Mouse (Mus musculus): ENCODE measurements around the gene Abcb9. TPM values are rescaled to one million over a fixed set of nuclear protein-coding genes. Genes with fewer than 3 reads are reported as not detected.
A peak's percentile ranks its signal among the peaks of the same experiment; 100 is the strongest.

Gene Abcb9
- polyA plus RNA-seq, 1 experiment: 34.7 TPM

GRCm38 (mm10) chr5:124032001-124032508 is 63.5 kb downstream of the Abcb9 start, which contains the start of gene Vps37b:
Gene Vps37b, minus strand, starts transcription at chr5:124032270.
- Histone ChIP-seq H3K4me3 (replicated peaks; ENCODE audit: insufficient read depth, low read depth, low read length) (peak within 1 kb of the TSS; percentile 93), H3K27me3 (ENCODE audit: control insufficient read depth, insufficient read depth, low read length) (no peaks in the 10 kb centered on the region), H3K4me1 (ENCODE audit: control insufficient read depth, insufficient read depth, low read length) (peaks cover 15% of the 10 kb centered on the region), H3K27ac (ENCODE audit: insufficient read depth, low read length) (peak within 1 kb of the TSS; percentile 86)
- TF ChIP-seq CTCF (IDR thresholded peaks at IDR 0.05; ENCODE audit: borderline replicate concordance, insufficient read depth, low read depth, low read length) (no peak), POLR2A (IDR thresholded peaks at IDR 0.05; ENCODE audit: borderline replicate concordance, insufficient read depth, low read length) (peak; percentile 88)
- under 1% methylated on average over 52 of the region's 52 CpGs for WGBS
- DNase-seq: peak; percentile 92 to 94

DNA sequence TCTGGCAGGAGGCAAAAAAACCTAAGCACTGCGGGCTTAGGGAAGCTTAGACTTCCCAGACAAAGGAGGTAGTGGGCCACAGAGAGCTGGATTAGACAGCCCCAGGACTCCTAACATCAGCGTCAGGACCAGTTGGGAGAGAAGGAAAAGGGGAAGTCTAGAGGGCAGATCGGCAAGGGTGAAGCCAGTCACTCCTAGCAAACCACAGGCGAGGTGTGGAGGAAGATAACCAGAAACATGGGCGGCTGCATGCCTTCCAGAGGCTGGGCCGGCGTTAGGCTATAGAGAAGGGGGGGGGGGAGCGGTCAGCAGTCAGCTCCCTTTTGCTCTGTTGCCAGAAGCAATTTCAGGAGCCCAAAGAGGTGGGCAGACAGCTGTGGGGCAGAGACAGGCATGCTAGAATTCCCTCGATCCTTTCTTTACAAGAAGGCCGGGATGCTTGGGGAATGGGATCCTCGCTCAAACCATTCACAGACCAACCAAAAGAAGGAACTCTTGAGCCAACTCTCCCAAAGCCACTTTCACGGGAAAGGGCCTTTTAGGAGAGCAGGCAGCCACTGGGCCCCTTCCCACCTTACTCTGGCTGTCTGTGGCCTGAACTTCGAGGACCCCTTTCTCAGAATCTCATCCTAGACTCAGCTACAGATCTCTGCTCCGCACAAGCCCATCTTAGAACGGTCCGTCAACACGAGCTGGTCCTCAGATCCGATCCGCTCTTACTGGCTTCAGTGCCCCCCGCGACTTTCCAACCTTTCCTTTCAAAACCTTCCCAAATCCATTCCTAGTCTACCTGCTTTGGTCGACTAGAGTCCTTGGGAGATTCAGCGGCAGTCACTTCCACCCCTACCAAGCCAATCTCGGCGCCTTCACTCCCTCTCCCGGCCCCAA is 64.3 kb downstream of the Abcb9 start:
- WGBS: under 1% methylated on average over 25 of the region's 26 CpGs
- H3K27me3 ChIP-seq (ENCODE audit: control insufficient read depth, insufficient read depth, low read length): no peaks in the 10 kb centered on the region
- H3K4me3 ChIP-seq (replicated peaks; ENCODE audit: insufficient read depth, low read depth, low read length): peak overlapping the region; percentile 93
- H3K4me1 ChIP-seq (ENCODE audit: control insufficient read depth, insufficient read depth, low read length): peaks cover 18% of the 10 kb centered on the region
- H3K27ac ChIP-seq (ENCODE audit: insufficient read depth, low read length): peak overlapping the region; percentile 86
- DNase-seq: peak in 1 of 2 experiments; percentile 51
- TF ChIP-seq CTCF (IDR thresholded peaks at IDR 0.05; ENCODE audit: borderline replicate concordance, insufficient read depth, low read depth, low read length) (no peak), POLR2A (IDR thresholded peaks at IDR 0.05; ENCODE audit: borderline replicate concordance, insufficient read depth, low read length) (no peak)

GRCm38 (mm10) chr5:124030386-124031067 is 65.1 kb downstream of the Abcb9 start:
- peaks cover 26% of the 10 kb centered on the region for H3K4me1 ChIP-seq (ENCODE audit: control insufficient read depth, insufficient read depth, low read length)
- 4% methylated on average over 12 of the region's 12 CpGs for WGBS
- DNase-seq: peak; percentile 59 to 67
- H3K4me3 ChIP-seq (replicated peaks; ENCODE audit: insufficient read depth, low read depth, low read length): peak overlapping the region; percentile 93
- no peak for TF ChIP-seq POLR2A (IDR thresholded peaks at IDR 0.05; ENCODE audit: borderline replicate concordance, insufficient read depth, low read length)
- TF ChIP-seq CTCF (IDR thresholded peaks at IDR 0.05; ENCODE audit: borderline replicate concordance, insufficient read depth, low read depth, low read length): no peak
- H3K27me3 ChIP-seq (ENCODE audit: control insufficient read depth, insufficient read depth, low read length): no peaks in the 10 kb centered on the region
- H3K27ac ChIP-seq (ENCODE audit: insufficient read depth, low read length): peak overlapping the region; percentile 86

GRCm38 (mm10) chr5:124029220-124030035 is 66.2 kb downstream of the Abcb9 start:
- TF ChIP-seq CTCF (IDR thresholded peaks at IDR 0.05; ENCODE audit: borderline replicate concordance, insufficient read depth, low read depth, low read length) (no peak), POLR2A (IDR thresholded peaks at IDR 0.05; ENCODE audit: borderline replicate concordance, insufficient read depth, low read length) (no peak)
- Histone ChIP-seq H3K4me1 (ENCODE audit: control insufficient read depth, insufficient read depth, low read length) (peaks cover 37% of the 10 kb centered on the region), H3K27ac (ENCODE audit: insufficient read depth, low read length) (no peak overlapping the region), H3K27me3 (ENCODE audit: control insufficient read depth, insufficient read depth, low read length) (no peaks in the 10 kb centered on the region), H3K4me3 (replicated peaks; ENCODE audit: insufficient read depth, low read depth, low read length) (peak overlapping the region; percentile 36)
- 16% methylated on average over 19 of the region's 19 CpGs for WGBS
- peak in 1 of 2 experiments; percentile 36 for DNase-seq

DNA sequence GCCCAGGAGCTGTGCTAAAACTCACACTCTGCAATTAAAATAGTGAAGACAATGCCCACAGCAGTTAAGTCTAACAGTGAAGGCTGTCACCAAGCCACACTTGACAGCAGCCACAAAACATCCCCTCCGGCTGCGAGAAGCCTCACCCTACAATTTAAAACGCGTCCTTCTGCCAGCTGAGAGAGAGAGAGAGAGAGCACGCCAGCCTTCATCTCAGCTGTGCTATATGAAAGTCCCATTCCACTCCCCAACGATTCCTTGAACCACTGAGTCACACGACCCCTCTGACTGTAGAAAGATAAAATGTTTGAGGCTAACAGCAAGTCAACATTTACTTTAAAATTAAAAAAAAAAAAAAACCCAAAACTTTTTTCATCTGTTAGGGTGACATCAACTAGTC is 66.9 kb downstream of the Abcb9 start:
- 0 out of 2 replicates have a peak overlapping the region, but pooled peaks have one; percentile 12 for H3K27ac ChIP-seq (ENCODE audit: insufficient read depth, low read length)
- no peaks in the 10 kb centered on the region for H3K27me3 ChIP-seq (ENCODE audit: control insufficient read depth, insufficient read depth, low read length)
- DNase-seq: no peak
- H3K4me3 ChIP-seq (replicated peaks; ENCODE audit: insufficient read depth, low read depth, low read length): no peak overlapping the region
- TF ChIP-seq CTCF (IDR thresholded peaks at IDR 0.05; ENCODE audit: borderline replicate concordance, insufficient read depth, low read depth, low read length) (no peak), POLR2A (IDR thresholded peaks at IDR 0.05; ENCODE audit: borderline replicate concordance, insufficient read depth, low read length) (no peak)
- peaks cover 45% of the 10 kb centered on the region for H3K4me1 ChIP-seq (ENCODE audit: control insufficient read depth, insufficient read depth, low read length)
- WGBS: 27% methylated on average over 7 of the region's 7 CpGs

- no peaks in the 10 kb centered on the region for H3K27me3 ChIP-seq (ENCODE audit: control insufficient read depth, insufficient read depth, low read length)
- peaks cover 47% of the 10 kb centered on the region for H3K4me1 ChIP-seq (ENCODE audit: control insufficient read depth, insufficient read depth, low read length)
These were observed 67.7 kb downstream of the Abcb9 start for GRCm38 (mm10) chr5:124027702-124028470.

More at GRCm38 (mm10) chr5:124027702-124028470, 67.7 kb downstream of the Abcb9 start:
- TF ChIP-seq CTCF (IDR thresholded peaks at IDR 0.05; ENCODE audit: borderline replicate concordance, insufficient read depth, low read depth, low read length): no peak
- no peak for TF ChIP-seq POLR2A (IDR thresholded peaks at IDR 0.05; ENCODE audit: borderline replicate concordance, insufficient read depth, low read length)
- Histone ChIP-seq H3K4me3 (replicated peaks; ENCODE audit: insufficient read depth, low read depth, low read length) (no peak overlapping the region), H3K27ac (ENCODE audit: insufficient read depth, low read length) (no peak overlapping the region)
- WGBS: 46% methylated on average over 19 of the region's 19 CpGs
- peak in 1 of 2 experiments; percentile 30 for DNase-seq

Measured in cerebellum, adult 2 months (tissue).